Mouse (Mus musculus) liver, embryonic 14.5 days (tissue): ENCODE measurements around the gene Ramp2. TPM values are rescaled to one million over a fixed set of nuclear protein-coding genes. Genes with fewer than 3 reads are reported as not detected.

Experiments used
- ATAC-seq: fragments of 200-750 bp; cut with Nextera tagmentation; 2 replicates; pipeline ENCODE4 v1.8.0; 2017; ENCODE audit warnings: moderate number of reproducible peaks, mild to moderate bottlenecking, moderate library complexity; ENCODE audit not compliant: insufficient read depth
- DNase-seq, 3 experiments: peaks; one replicate each; pipeline ENCODE4 v3.0.0-alpha.2; 2012 to 2013; ENCODE audit warnings: low read depth in 3 of 3, low spot score in 3 of 3
- H3K27ac ChIP-seq: fragments of 300-500 bp; sonication (generic); 2 replicates; pipeline ENCODE4 v1.5.1; 2014; ENCODE audit warnings: moderate library complexity, mild to moderate bottlenecking, control low read depth, inconsistent platforms
- H3K27me3 ChIP-seq: fragments of 300-500 bp; sonication (generic); 2 replicates; pipeline ENCODE4 v1.6.1; 2014; ENCODE audit warnings: mild to moderate bottlenecking, low read length, moderate library complexity; ENCODE audit not compliant: control insufficient read depth, insufficient read depth
- H3K36me3 ChIP-seq: fragments of 300-500 bp; sonication (generic); replicated peaks from 2 replicates; pipeline ENCODE4 v1.6.1; 2014; ENCODE audit warnings: low read depth; ENCODE audit not compliant: control insufficient read depth, insufficient read depth
- H3K4me1 ChIP-seq, 2 experiments: fragments of 200-500 bp in 1 of 2; fragments of 300-500 bp in 1 of 2; sonication (generic) in 1 of 2; replicated peaks; 2 replicates each; pipeline ENCODE4 v1.6.1; 2012 to 2014; ENCODE audit warnings: antibody characterized with exemption in 1 of 2, inconsistent platforms in 1 of 2, low read length in 1 of 2; ENCODE audit not compliant: control insufficient read depth in 2 of 2, insufficient read depth in 2 of 2
- H3K4me2 ChIP-seq: fragments of 300-500 bp; sonication (generic); 2 replicates; pipeline ENCODE4 v1.6.1; 2014; ENCODE audit warnings: low read depth, mild to moderate bottlenecking, control low read depth, moderate library complexity
- H3K4me3 ChIP-seq, 2 experiments: fragments of 200-500 bp in 1 of 2; fragments of 300-500 bp in 1 of 2; sonication (generic) in 1 of 2; 2 replicates each; pipeline ENCODE4 v1.5.1; 2012 to 2014; ENCODE audit warnings: low read depth in 2 of 2, low read length in 2 of 2, mild to moderate bottlenecking in 2 of 2, control low read depth in 1 of 2, inconsistent platforms in 1 of 2, moderate library complexity in 1 of 2; ENCODE audit not compliant: insufficient read depth in 1 of 2
- H3K9ac ChIP-seq: fragments of 300-500 bp; sonication (generic); replicated peaks from 2 replicates; pipeline ENCODE4 v1.6.1; 2014; ENCODE audit warnings: mild to moderate bottlenecking, control low read depth, moderate library complexity
- H3K9me3 ChIP-seq: fragments of 300-500 bp; sonication (generic); 2 replicates; pipeline ENCODE4 v1.6.1; 2016; ENCODE audit warnings: low read length, mixed read lengths; ENCODE audit not compliant: control insufficient read depth
- CTCF ChIP-seq: IDR thresholded peaks from 2 replicates; pipeline ENCODE4 v1.5.1; 2016; ENCODE audit warnings: antibody characterized with exemption, low read depth, control low read depth
- EP300 ChIP-seq: IDR thresholded peaks from 2 replicates; pipeline ENCODE4 v1.6.1; 2016; ENCODE audit warnings: antibody characterized with exemption, low read depth
- WGBS: fragments of 180-500 bp; shearing (Covaris S2); extraction: QIAGEN DNeasy Blood & Tissue Kit; methylation state at CpG from one replicate; pipeline ENCODE4 v1.1.7; 2014; ENCODE audit not compliant: insufficient replicate concordance; 5-methylcytosine and 5-hydroxymethylcytosine counted together
- polyA plus RNA-seq, 2 experiments: library from polyadenylated mRNA; depleted of rRNA in 1 of 2; stranded (reverse) in 1 of 2; unstranded in 1 of 2; fragments of >200 nt; fragmentation: Nextera tagmentation in 1 of 2; extraction: Ambion mirVana in 1 of 2; gene quantifications; 2 replicates each; pipeline versions ENCODE4 v1.2.1 to v1.2.3; 2012 to 2014

Ramp2 gene
- polyA plus RNA-seq, 2 experiments: 15.1 to 19.0 TPM

DNA sequence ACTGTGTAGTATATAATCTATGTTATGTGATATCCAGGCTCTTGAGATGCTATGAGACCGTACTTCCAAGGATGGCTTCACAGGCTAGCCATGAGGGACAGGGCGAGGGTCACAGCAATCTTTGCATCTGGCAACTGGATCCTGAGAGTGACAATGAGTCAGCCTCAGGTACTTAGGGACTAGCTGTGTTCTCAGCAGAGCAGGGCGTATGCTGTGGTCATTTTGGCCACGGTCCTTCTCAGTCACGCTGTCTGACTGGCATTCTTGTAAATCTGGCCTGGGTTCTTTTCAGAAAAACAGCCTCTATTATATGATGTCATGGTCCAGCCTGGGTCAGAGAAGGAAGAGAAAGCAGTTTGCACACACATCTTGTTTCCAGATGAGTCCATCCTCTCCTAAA lies 9.0 kb upstream of the Ramp2 start:
- TF ChIP-seq CTCF (no peak), EP300 (no peak)
- H3K9ac ChIP-seq: no peak overlapping the region
- DNase-seq (no peak), ATAC-seq (no peak)
- H3K4me3 ChIP-seq: no peak overlapping the region
- no peaks in the 10 kb centered on the region for H3K9me3 ChIP-seq
- no peak overlapping the region for H3K27ac ChIP-seq
- 78% methylated on average over 5 of the region's 5 CpGs for WGBS
- no peaks in the 10 kb centered on the region for H3K36me3 ChIP-seq
- H3K4me2 ChIP-seq: no peak overlapping the region
- H3K4me1 ChIP-seq: peaks cover 0 to 5% of the 10 kb centered on the region in 2 experiments; a peak in 2 of 4 replicates
- H3K27me3 ChIP-seq: peaks cover 5% of the 10 kb centered on the region; the same call in 1 of the 2 replicates

DNA sequence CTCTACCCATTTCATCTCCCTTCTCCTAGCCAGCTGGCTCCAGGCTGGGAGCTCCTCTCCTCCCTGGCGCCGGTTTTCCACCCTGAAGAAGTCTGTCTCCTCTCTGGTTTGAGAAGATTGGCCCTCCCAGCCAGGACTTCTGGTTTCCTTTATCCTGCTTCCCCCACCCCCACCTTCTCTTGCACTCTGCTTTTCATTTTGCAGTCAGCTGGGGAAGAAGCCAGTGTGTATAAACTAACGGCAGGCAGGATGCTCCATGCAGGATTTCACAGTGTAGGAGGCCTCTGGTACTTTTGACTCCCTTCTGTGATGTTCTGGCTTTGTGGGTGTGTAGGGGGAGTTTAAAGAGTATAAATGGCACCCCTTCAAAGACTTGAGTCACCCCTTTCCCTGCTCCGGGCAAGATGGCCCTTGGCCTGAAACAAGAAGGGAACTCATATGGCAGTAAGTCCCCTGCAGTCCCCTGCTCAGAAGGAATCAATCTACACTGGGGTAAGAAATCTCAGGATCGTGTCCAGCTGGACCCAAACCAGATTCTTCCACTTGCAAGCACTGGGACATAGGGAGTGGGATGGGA lies 7.7 kb upstream of the Ramp2 start:
- Histone ChIP-seq H3K4me2 (no peak overlapping the region), H3K4me1 (no peaks in the 10 kb centered on the region; a peak in 1 of 4 replicates), H3K27ac (no peak overlapping the region), H3K9ac (no peak overlapping the region), H3K9me3 (no peaks in the 10 kb centered on the region), H3K36me3 (no peaks in the 10 kb centered on the region), H3K27me3 (no peaks in the 10 kb centered on the region), H3K4me3 (no peak overlapping the region)
- ATAC-seq: no peak
- WGBS: 55% methylated on average over 5 of the region's 5 CpGs
- no peak for DNase-seq
- TF ChIP-seq CTCF: no peak
- TF ChIP-seq EP300: no peak

DNA sequence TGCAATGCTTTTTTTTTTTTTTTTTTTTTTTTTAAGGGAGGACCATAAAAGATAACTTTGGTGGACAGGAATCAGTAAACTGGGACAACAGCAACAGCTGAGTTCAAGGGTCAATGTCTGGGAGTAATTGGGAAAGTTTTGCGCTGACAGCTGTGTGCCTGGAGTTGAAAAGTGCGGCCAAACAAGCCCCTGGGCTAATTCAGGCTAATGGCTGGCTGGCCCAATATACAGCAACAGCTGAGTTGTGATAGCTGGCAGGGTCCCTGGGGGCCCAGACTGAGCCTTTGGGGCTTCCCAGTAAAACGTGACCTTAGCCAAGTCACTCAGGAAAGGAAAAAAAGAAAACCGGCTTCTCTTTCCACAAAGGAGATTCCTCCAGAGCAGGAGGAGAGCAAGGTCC lies 757 bp upstream of the Ramp2 start:
- no peak overlapping the region for H3K9ac ChIP-seq
- ATAC-seq: no peak
- no peak overlapping the region for H3K4me3 ChIP-seq
- no peaks in the 10 kb centered on the region for H3K36me3 ChIP-seq
- H3K27ac ChIP-seq: no peak overlapping the region
- H3K9me3 ChIP-seq: no peaks in the 10 kb centered on the region
- H3K27me3 ChIP-seq: peaks cover 46% of the 10 kb centered on the region
- DNase-seq: no peak
- no peak for TF ChIP-seq CTCF
- peaks cover 4 to 8% of the 10 kb centered on the region in 2 experiments for H3K4me1 ChIP-seq
- WGBS: 51% methylated on average over 4 of the region's 4 CpGs
- no peak overlapping the region for H3K4me2 ChIP-seq

DNA sequence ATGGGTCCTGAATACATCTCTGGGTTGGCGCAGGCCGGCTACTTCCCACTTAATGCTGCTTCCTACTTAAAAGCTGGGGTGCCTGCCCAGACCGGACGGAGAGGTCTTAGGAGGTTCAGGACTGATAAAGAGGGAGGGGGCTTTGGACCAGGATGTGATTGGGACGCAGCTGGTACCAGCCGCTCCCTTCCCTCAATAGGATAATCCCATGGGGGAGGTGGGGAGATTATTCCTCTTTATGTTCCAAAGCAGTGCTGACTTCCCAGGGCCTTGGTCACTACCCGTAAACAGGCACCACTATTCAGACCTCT lies 829 bp downstream of the Ramp2 start:
- 0 out of 2 replicates have a peak, but pooled peaks have one; percentile 7 for ATAC-seq

DNA sequence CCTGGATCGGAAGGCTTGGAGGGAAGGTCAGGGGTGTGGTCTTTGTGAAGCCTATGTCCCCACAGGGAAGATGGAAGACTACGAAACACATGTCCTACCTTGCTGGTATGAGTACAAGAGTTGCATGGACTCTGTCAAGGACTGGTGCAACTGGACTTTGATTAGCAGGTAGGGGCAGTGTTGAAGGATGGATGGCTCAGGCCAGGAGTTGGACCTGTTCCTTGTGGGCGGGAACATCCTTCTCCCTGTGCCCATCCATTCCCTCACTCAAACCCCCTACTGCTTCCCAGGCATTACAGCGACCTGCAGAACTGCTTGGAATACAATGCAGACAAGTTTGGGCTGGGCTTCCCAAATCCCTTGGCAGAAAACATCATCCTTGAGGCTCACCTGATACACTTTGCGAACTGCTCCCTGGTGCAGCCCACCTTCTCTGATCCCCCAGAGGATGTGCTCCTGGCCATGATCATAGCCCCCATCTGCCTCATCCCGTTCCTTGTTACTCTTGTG lies 1.7 kb downstream of the Ramp2 start:
- Histone ChIP-seq H3K27me3 (peaks cover 46% of the 10 kb centered on the region), H3K4me1 (peaks cover 7 to 12% of the 10 kb centered on the region in 2 experiments), H3K36me3 (no peaks in the 10 kb centered on the region), H3K27ac (no peak overlapping the region), H3K4me3 (no peak overlapping the region; a peak in 1 of 4 replicates), H3K9me3 (no peaks in the 10 kb centered on the region), H3K9ac (no peak overlapping the region), H3K4me2 (no peak overlapping the region)
- 67% methylated on average over 6 of the region's 6 CpGs for WGBS
- DNase-seq (no peak), ATAC-seq (no peak)
- TF ChIP-seq CTCF (no peak), EP300 (no peak)

More for the DNA sequence above, 829 bp downstream of the Ramp2 start:
- H3K4me2 ChIP-seq: peak overlapping the region; percentile 53
- no peak for DNase-seq
- no peak for TF ChIP-seq CTCF
- TF ChIP-seq EP300: no peak
- no peaks in the 10 kb centered on the region for H3K36me3 ChIP-seq
- H3K27me3 ChIP-seq: peaks cover 46% of the 10 kb centered on the region
- H3K27ac ChIP-seq: no peak overlapping the region
- WGBS: 10% methylated on average over 7 of the region's 7 CpGs
- H3K9me3 ChIP-seq: no peaks in the 10 kb centered on the region
- H3K4me3 ChIP-seq: peak overlapping the region; percentile 33 to 36
- peaks cover 4 to 8% of the 10 kb centered on the region in 2 experiments for H3K4me1 ChIP-seq
- no peak overlapping the region for H3K9ac ChIP-seq
